Mouse (Mus musculus) CH12.LX (cell line): ENCODE measurements around the gene Nrm. TPM values are rescaled to one million over a fixed set of nuclear protein-coding genes. Genes with fewer than 3 reads are reported as not detected.

Experiments used
- DNase-seq: peaks from one replicate; pipeline ENCODE4 v3.0.0-alpha.2; 2013; ENCODE audit errors: extremely low read depth
- H3K27ac ChIP-seq: 2 replicates; pipeline ENCODE4 v1.5.1; 2012; ENCODE audit warnings: low read depth, mild to moderate bottlenecking, control low read depth, moderate library complexity; ENCODE audit not compliant: insufficient read depth
- H3K27me3 ChIP-seq: replicated peaks from 2 replicates; pipeline ENCODE3; 2012; ENCODE audit warnings: inconsistent platforms
- H3K36me3 ChIP-seq, 2 experiments: replicated peaks in 1 of 2; 2 replicates each; pipeline versions ENCODE3 to v1.6.1; 2012; ENCODE audit warnings: inconsistent platforms in 1 of 2, low read length in 1 of 2, mild to moderate bottlenecking in 1 of 2, mixed read lengths in 1 of 2, moderate library complexity in 1 of 2; ENCODE audit not compliant: control insufficient read depth in 1 of 2, insufficient read depth in 1 of 2
- H3K4me1 ChIP-seq, 2 experiments: 2 replicates each; pipeline ENCODE4 v1.6.1; 2012; ENCODE audit warnings: inconsistent platforms in 1 of 2, moderate library complexity in 1 of 2; ENCODE audit not compliant: insufficient read depth in 2 of 2, control insufficient read depth in 1 of 2
- H3K4me2 ChIP-seq: 2 replicates; pipeline ENCODE4 v1.6.1; 2012; ENCODE audit warnings: low read depth, mild to moderate bottlenecking, control low read depth; ENCODE audit not compliant: poor library complexity, insufficient read depth, severe bottlenecking
- H3K4me3 ChIP-seq, 3 experiments: fragments of 150-350 bp in 1 of 3; sonication (generic) in 1 of 3; replicated peaks in 1 of 3; 2 replicates each; pipeline versions ENCODE3 to v1.5.1; 2011 to 2012; ENCODE audit warnings: low read depth in 2 of 3, low read length in 2 of 3, mild to moderate bottlenecking in 2 of 3, moderate library complexity in 2 of 3, control low read depth in 1 of 3, improper control_type of control experiment in 1 of 3, inconsistent platforms in 1 of 3, mixed read lengths in 1 of 3; ENCODE audit not compliant: poor library complexity in 1 of 3
- H3K79me2 ChIP-seq: replicated peaks from 2 replicates; pipeline ENCODE4 v1.6.1; 2012; ENCODE audit warnings: mild to moderate bottlenecking, moderate library complexity; ENCODE audit not compliant: control insufficient read depth, poor library complexity, insufficient read depth, severe bottlenecking; ENCODE audit errors: extremely low read depth
- H3K9ac ChIP-seq: 2 replicates; pipeline ENCODE4 v1.6.1; 2012; ENCODE audit warnings: low read depth, mild to moderate bottlenecking, control low read depth, moderate library complexity; ENCODE audit not compliant: insufficient read depth
- H3K9me3 ChIP-seq: replicated peaks from 2 replicates; pipeline ENCODE3; 2012; ENCODE audit warnings: low read length, inconsistent platforms, mixed read lengths
- BHLHE40 ChIP-seq: IDR thresholded peaks from 2 replicates; pipeline ENCODE4 v1.6.1; 2011; ENCODE audit warnings: mild to moderate bottlenecking, low read depth, low read length, improper control_type of control experiment
- CHD1 ChIP-seq: IDR thresholded peaks from 2 replicates; pipeline ENCODE4 v1.6.1; 2012; ENCODE audit warnings: low read depth, low read length, improper control_type of control experiment, inconsistent platforms
- CHD2 ChIP-seq: IDR thresholded peaks from 2 replicates; pipeline ENCODE4 v1.6.1; 2011; ENCODE audit warnings: low read length, improper control_type of control experiment
- CTCF ChIP-seq, 2 experiments: IDR thresholded peaks in 1 of 2; conservative IDR thresholded peaks in 1 of 2; 2 replicates each; pipeline ENCODE4 v1.5.1; 2011 to 2012; ENCODE audit warnings: low read depth in 2 of 2, low read length in 2 of 2, improper control_type of control experiment in 1 of 2, inconsistent platforms in 1 of 2, mild to moderate bottlenecking in 1 of 2, moderate library complexity in 1 of 2
- E2F4 ChIP-seq: IDR thresholded peaks from 2 replicates; pipeline ENCODE4 v1.6.1; 2011; ENCODE audit warnings: low read depth, low read length, improper control_type of control experiment; ENCODE audit not compliant: insufficient replicate concordance
- ELF1 ChIP-seq: IDR thresholded peaks from 2 replicates; pipeline ENCODE4 v1.6.1; 2014; ENCODE audit warnings: low read depth, mild to moderate bottlenecking, inconsistent platforms, low read length, improper control_type of control experiment
- EP300 ChIP-seq: IDR thresholded peaks from 2 replicates; pipeline ENCODE4 v1.6.1; 2011; ENCODE audit warnings: low read length, improper control_type of control experiment
- ETS1 ChIP-seq: conservative IDR thresholded peaks from 2 replicates; pipeline ENCODE4 v1.6.1; 2012; ENCODE audit warnings: low read depth, mild to moderate bottlenecking, inconsistent platforms, low read length, improper control_type of control experiment, moderate library complexity
- GABPA ChIP-seq: IDR thresholded peaks from 2 replicates; pipeline ENCODE4 v1.6.1; 2012; ENCODE audit warnings: low read depth, low read length, improper control_type of control experiment, inconsistent platforms; ENCODE audit not compliant: insufficient replicate concordance
- HCFC1 ChIP-seq: IDR thresholded peaks from 2 replicates; pipeline ENCODE4 v1.6.1; 2012; ENCODE audit warnings: low read depth, mild to moderate bottlenecking, inconsistent platforms, low read length, improper control_type of control experiment
- IRF4 ChIP-seq: IDR thresholded peaks from 2 replicates; pipeline ENCODE4 v1.6.1; 2014; ENCODE audit warnings: low read depth, mild to moderate bottlenecking, inconsistent platforms, low read length, improper control_type of control experiment
- JUN ChIP-seq: IDR thresholded peaks from 2 replicates; pipeline ENCODE4 v1.6.1; 2011; ENCODE audit warnings: low read depth, mild to moderate bottlenecking, low read length, improper control_type of control experiment, moderate library complexity; ENCODE audit not compliant: insufficient read depth
- JUND ChIP-seq: conservative IDR thresholded peaks from 2 replicates; pipeline ENCODE4 v1.6.1; 2011; ENCODE audit warnings: low read depth, low read length, improper control_type of control experiment
- KAT2A ChIP-seq: IDR thresholded peaks from 2 replicates; pipeline ENCODE4 v1.6.1; 2012; ENCODE audit warnings: low read length, improper control_type of control experiment, inconsistent platforms; ENCODE audit not compliant: insufficient replicate concordance
- MAFK ChIP-seq: IDR thresholded peaks from 2 replicates; pipeline ENCODE4 v1.6.1; 2011; ENCODE audit warnings: low read length, improper control_type of control experiment; ENCODE audit not compliant: insufficient replicate concordance
- MAX ChIP-seq: IDR thresholded peaks from 2 replicates; pipeline ENCODE4 v1.6.1; 2011; ENCODE audit warnings: low read length, improper control_type of control experiment
- MAZ ChIP-seq: IDR thresholded peaks from 2 replicates; pipeline ENCODE4 v1.6.1; 2012; ENCODE audit warnings: low read depth, mild to moderate bottlenecking, inconsistent platforms, low read length, improper control_type of control experiment, moderate library complexity
- MEF2A ChIP-seq: IDR thresholded peaks from 2 replicates; pipeline ENCODE4 v1.6.1; 2014; ENCODE audit warnings: low read depth, mild to moderate bottlenecking, inconsistent platforms, low read length, improper control_type of control experiment, borderline replicate concordance
- MXI1 ChIP-seq: IDR thresholded peaks from 2 replicates; pipeline ENCODE4 v1.6.1; 2011; ENCODE audit warnings: mild to moderate bottlenecking, low read depth, low read length, improper control_type of control experiment
- MYC ChIP-seq: IDR thresholded peaks from 2 replicates; pipeline ENCODE4 v1.6.1; 2011; ENCODE audit warnings: low read depth, mild to moderate bottlenecking, improper control_type of control experiment, low read length
- NELFE ChIP-seq: IDR thresholded peaks from 2 replicates; pipeline ENCODE4 v1.6.1; 2011; ENCODE audit warnings: low read depth, low read length, improper control_type of control experiment
- NRF1 ChIP-seq: IDR thresholded peaks from 2 replicates; pipeline ENCODE4 v1.6.1; 2014; ENCODE audit warnings: low read depth, mild to moderate bottlenecking, inconsistent platforms, low read length, improper control_type of control experiment, moderate library complexity
- PAX5 ChIP-seq: IDR thresholded peaks from 2 replicates; pipeline ENCODE4 v1.6.1; 2012; ENCODE audit warnings: low read length, inconsistent platforms, mixed read lengths
- POLR2A ChIP-seq: IDR thresholded peaks from 2 replicates; pipeline ENCODE4 v1.6.1; 2011; ENCODE audit warnings: low read depth, mild to moderate bottlenecking, improper control_type of control experiment, low read length
- POLR2AphosphoS2 ChIP-seq: IDR thresholded peaks from 2 replicates; pipeline ENCODE4 v1.6.1; 2011; ENCODE audit warnings: low read depth, low read length, improper control_type of control experiment
- RAD21 ChIP-seq: IDR thresholded peaks from 2 replicates; pipeline ENCODE4 v1.6.1; 2011; ENCODE audit warnings: low read depth, mild to moderate bottlenecking, low read length, improper control_type of control experiment, moderate library complexity
- RCOR1 ChIP-seq: conservative IDR thresholded peaks from 2 replicates; pipeline ENCODE4 v1.6.1; 2012; ENCODE audit warnings: low read depth, mild to moderate bottlenecking, inconsistent platforms, low read length, improper control_type of control experiment
- SIN3A ChIP-seq: IDR thresholded peaks from 2 replicates; pipeline ENCODE4 v1.6.1; 2012; ENCODE audit warnings: low read length, improper control_type of control experiment, inconsistent platforms
- SMC3 ChIP-seq: IDR thresholded peaks from 2 replicates; pipeline ENCODE4 v1.6.1; 2011; ENCODE audit warnings: low read depth, low read length, improper control_type of control experiment
- TBP ChIP-seq: conservative IDR thresholded peaks from 2 replicates; pipeline ENCODE4 v1.6.1; 2011; ENCODE audit warnings: low read depth, low read length, improper control_type of control experiment
- TCF12 ChIP-seq: IDR thresholded peaks from 2 replicates; pipeline ENCODE4 v1.6.1; 2014; ENCODE audit warnings: low read depth, mild to moderate bottlenecking, inconsistent platforms, low read length, improper control_type of control experiment
- UBTF ChIP-seq: IDR thresholded peaks from 2 replicates; pipeline ENCODE4 v1.6.1; 2012; ENCODE audit warnings: low read depth, mild to moderate bottlenecking, inconsistent platforms, low read length, improper control_type of control experiment, moderate library complexity
- USF1 ChIP-seq: IDR thresholded peaks from 2 replicates; pipeline ENCODE4 v1.6.1; 2014; ENCODE audit warnings: low read depth, mild to moderate bottlenecking, inconsistent platforms, low read length, improper control_type of control experiment
- USF2 ChIP-seq: conservative IDR thresholded peaks from 2 replicates; pipeline ENCODE4 v1.6.1; 2011; ENCODE audit warnings: low read depth, low read length, improper control_type of control experiment
- ZC3H11A ChIP-seq: IDR thresholded peaks from 2 replicates; pipeline ENCODE4 v1.6.1; 2012; ENCODE audit warnings: low read depth, mild to moderate bottlenecking, inconsistent platforms, low read length, improper control_type of control experiment
- ZKSCAN1 ChIP-seq: IDR thresholded peaks from 2 replicates; pipeline ENCODE4 v1.6.1; 2012; ENCODE audit warnings: low read depth, inconsistent platforms, low read length, improper control_type of control experiment, borderline replicate concordance
- ZMIZ1 ChIP-seq: IDR thresholded peaks from 2 replicates; pipeline ENCODE4 v1.6.1; 2012; ENCODE audit warnings: low read depth, mild to moderate bottlenecking, inconsistent platforms, low read length, improper control_type of control experiment
- ZNF384 ChIP-seq: IDR thresholded peaks from 2 replicates; pipeline ENCODE4 v1.6.1; 2012; ENCODE audit warnings: low read depth, low read length, improper control_type of control experiment, inconsistent platforms
- dilution Hi-C: fragments of 300-500 bp; cut with MboI; formaldehyde crosslinking; loops from 2 replicates; pipeline ENCODE4 v1.14.3; 2020; ENCODE audit warnings: low sequenced_read_pairs; ENCODE audit not compliant: extremely low pct_unique_long_range_greater_than_20kb, extremely low pct_ligation_motif_present
- in situ Hi-C: fragments of 300-500 bp; cut with MboI; formaldehyde crosslinking; loops from 3 replicates; pipeline ENCODE4 v1.14.3; 2019; ENCODE audit warnings: low sequenced_read_pairs, low pct_ligation_motif_present, low pct_unique_long_range_greater_than_20kb, mixed read lengths
- polyA plus RNA-seq: library from polyadenylated mRNA; unstranded; fragments of >175 nt; gene quantifications from 2 replicates; pipeline ENCODE4 v1.2.1, GENCODE M21; 2012; ENCODE audit warnings: low read depth; ENCODE audit not compliant: insufficient read length
- total RNA-seq, 2 experiments: library from RNA; depleted of rRNA; stranded (reverse); fragments of 300-350 nt in 1 of 2; fragments of >200 nt in 1 of 2; gene quantifications; 2 replicates each; pipeline ENCODE4 v1.2.3; 2012 to 2014

The Nrm gene
- total and polyA plus RNA-seq, 3 experiments, result 12.1 to 16.7 (median 15.4) TPM

- Histone ChIP-seq H3K4me3 (peak overlapping the region; percentile 63 to 99 (median 74)), H3K9me3 (peaks cover 4% of the 10 kb centered on the region), H3K4me1 (peaks cover 0 to 25% of the 10 kb centered on the region in 2 experiments; a peak in 2 of 4 replicates), H3K79me2 (peaks cover 47% of the 10 kb centered on the region), H3K9ac (peak overlapping the region; percentile 69), H3K27me3 (no peaks in the 10 kb centered on the region), H3K27ac (peak overlapping the region; percentile 83), H3K4me2 (peak overlapping the region; percentile 91), H3K36me3 (peaks cover 0 to 16% of the 10 kb centered on the region in 2 experiments)
- TF ChIP-seq EP300 (no peak), MEF2A (0 out of 2 replicates have a peak, but pooled peaks have one; percentile 9), JUND (no peak), SMC3 (no peak), CTCF (conservative IDR thresholded peaks at IDR 0.05 in 1 of 2, IDR thresholded peaks at IDR 0.05 in 1 of 2; ENCODE audit: low read depth in 2 of 2, low read length in 2 of 2) (peak in 1 of 2 experiments; percentile 27; a peak in 2 of 4 replicates), BHLHE40 (no peak), KAT2A (no peak), USF2 (no peak), POLR2AphosphoS2 (no peak), RAD21 (no peak), MYC (no peak), TCF12 (no peak; the same call in 1 of the 2 replicates), USF1 (no peak), ZKSCAN1 (no peak), MAZ (peak; percentile 15; the same call in 1 of the 2 replicates), JUN (no peak), MAX (no peak), RCOR1 (no peak), TBP (no peak), MXI1 (peak; percentile 47; the same call in 1 of the 2 replicates), ETS1 (no peak), CHD2 (no peak), IRF4 (no peak), ELF1 (peak; percentile 71), GABPA (no peak), ZMIZ1 (0 out of 2 replicates have a peak, but pooled peaks have one; percentile 21), UBTF (no peak), SIN3A (no peak; the same call in none of the 2 replicates), MAFK (no peak), ZNF384 (no peak), HCFC1 (peak; percentile 59), ZC3H11A (no peak), POLR2A (peak; percentile 56), E2F4 (no peak), CHD1 (no peak), PAX5 (no peak), NRF1 (no peak), NELFE (0 out of 2 replicates have a peak, but pooled peaks have one; percentile 49)
- DNase-seq, result peak; percentile 68
- in situ Hi-C loops, result loop anchor here (10.0 kb wide), 1 partner anchor 133 kb away; no protein-coding TSS in a partner anchor
- dilution Hi-C loops, result no loop called here
Observed at GRCm38 (mm10) chr17:35868165-35868820, 7.2 kb downstream of the Nrm start.
